Mouse (Mus musculus): ENCODE measurements around the gene Csf3r.

DNA sequence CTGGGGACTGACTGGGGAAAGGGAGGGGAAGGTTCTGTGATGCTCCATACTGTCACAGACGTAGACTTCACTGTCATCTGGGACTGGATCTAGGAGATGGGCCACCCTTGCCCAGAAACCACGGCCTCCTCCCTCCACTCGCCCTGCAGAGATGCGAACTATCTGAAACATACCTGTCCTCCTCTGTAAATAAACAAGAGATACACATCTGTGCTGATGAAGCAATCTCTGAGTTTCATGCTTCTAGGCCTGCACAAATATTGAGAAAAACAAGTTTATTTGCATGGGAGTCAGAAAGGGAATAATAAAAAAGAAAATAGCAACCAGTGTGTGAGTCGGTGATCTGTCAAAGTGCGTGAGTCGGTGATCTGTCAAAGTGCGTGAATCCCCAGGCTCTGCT is 67.5 kb downstream of the Csf3r start:
- TF ChIP-seq CTCF (IDR thresholded peaks at IDR 0.05; ENCODE audit: insufficient read depth, low read depth, low read length) (no peak), POLR2A (IDR thresholded peaks at IDR 0.05; ENCODE audit: insufficient read depth, low read depth, low read length) (no peak)
